Mouse (Mus musculus) embryonic fibroblast, embryonic 13.5 days (primary cell): ENCODE measurements around the gene Kif2a. TPM values are rescaled to one million over a fixed set of nuclear protein-coding genes. Genes with fewer than 3 reads are reported as not detected.

Source experiments
- H3K27ac ChIP-seq: 2 replicates; pipeline ENCODE4 v1.5.1; 2012; ENCODE audit warnings: low read length, control low read depth, inconsistent platforms; ENCODE audit not compliant: insufficient read depth
- H3K4me1 ChIP-seq: 2 replicates; pipeline ENCODE4 v1.6.1; 2011; ENCODE audit warnings: low read length; ENCODE audit not compliant: control insufficient read depth, insufficient read depth
- H3K4me3 ChIP-seq: 2 replicates; pipeline ENCODE4 v1.5.1; 2011; ENCODE audit warnings: mild to moderate bottlenecking, control low read depth, low read length; ENCODE audit not compliant: insufficient read depth
- CTCF ChIP-seq: IDR thresholded peaks from 2 replicates; pipeline ENCODE4 v1.5.1; 2011; ENCODE audit warnings: mild to moderate bottlenecking, control low read depth, low read length, moderate library complexity, borderline replicate concordance; ENCODE audit not compliant: insufficient read depth
- POLR2A ChIP-seq: IDR thresholded peaks from 2 replicates; pipeline ENCODE4 v1.6.1; 2011; ENCODE audit warnings: low read depth, mild to moderate bottlenecking, control low read depth, low read length, moderate library complexity
- polyA plus RNA-seq: library from polyadenylated mRNA; stranded (reverse); fragments of >200 nt; gene quantifications from 2 replicates; pipeline ENCODE4 v1.2.4, GENCODE M21; 2011; ENCODE audit warnings: low read depth; ENCODE audit not compliant: missing spikeins, insufficient read length

Kif2a gene
- polyA plus RNA-seq, 1 experiment = 142 TPM

DNA sequence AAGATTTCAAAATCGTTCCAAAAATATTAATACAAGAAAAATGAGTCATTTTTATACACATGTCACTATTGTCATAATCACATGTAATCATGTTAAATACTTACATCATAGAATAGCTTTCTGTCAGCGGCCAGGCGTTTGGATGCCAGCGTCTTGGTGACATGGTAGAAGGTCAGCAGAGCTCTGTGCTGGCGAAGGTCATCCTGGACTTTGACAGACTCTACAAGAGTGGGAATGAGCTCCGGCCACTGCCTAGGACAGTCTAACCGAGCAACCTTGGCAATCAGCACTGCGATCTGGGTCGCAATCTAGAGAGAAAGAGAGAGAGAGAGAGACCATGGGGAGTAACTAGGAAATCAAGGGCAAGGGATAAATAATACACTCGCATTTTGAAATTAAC lies 111.8 kb downstream of the Kif2a start:
- Histone ChIP-seq H3K4me1 (no peaks in the 10 kb centered on the region), H3K4me3 (no peak overlapping the region), H3K27ac (no peak overlapping the region)
- TF ChIP-seq CTCF (no peak), POLR2A (no peak)

Other genes with a start within 250 kb of the Kif2a start
- gene Ipo11, start 85.2 kb downstream of the Kif2a start, polyA plus RNA-seq = 31.5 and 38.1 TPM in 2 replicates
- gene Dimt1, start 75.0 kb downstream of the Kif2a start, polyA plus RNA-seq = 25.4 and 29.2 TPM in 2 replicates